Mouse (Mus musculus) small intestine, adult 2 months (tissue): ENCODE measurements around the gene Kcnj2.

Experiments
- CTCF ChIP-seq: fragments of 200-500 bp; IDR thresholded peaks from 2 replicates; pipeline ENCODE4 v1.5.1; 2012; ENCODE audit warnings: low read depth, mild to moderate bottlenecking, control low read depth, inconsistent platforms, low read length, moderate library complexity, mixed read lengths; ENCODE audit not compliant: insufficient replicate concordance, insufficient read length; ENCODE audit errors: extremely low read depth
- POLR2A ChIP-seq: fragments of 200-500 bp; IDR thresholded peaks from 2 replicates; pipeline ENCODE4 v1.6.1; 2012; ENCODE audit warnings: low read depth, mild to moderate bottlenecking, control low read depth, inconsistent platforms, low read length, moderate library complexity

DNA sequence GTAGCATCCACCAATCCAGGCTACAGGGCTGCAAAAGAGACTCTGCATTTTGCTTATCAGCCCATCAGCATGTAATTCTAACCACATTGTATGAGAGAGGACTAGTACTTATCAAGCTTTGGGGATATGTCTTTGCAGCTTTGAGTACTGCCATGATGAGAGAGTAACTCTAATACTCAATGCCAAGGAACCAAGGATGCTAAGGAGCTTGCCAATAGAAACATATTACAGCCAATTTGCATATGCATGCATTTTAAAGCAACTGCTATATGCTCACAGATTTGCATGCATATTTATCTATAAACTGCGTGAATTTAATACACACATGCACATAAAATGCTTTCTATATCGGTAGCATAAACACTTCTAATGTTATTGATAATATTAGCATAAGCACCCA is 34.2 kb downstream of the Kcnj2 start:
- no peak for TF ChIP-seq POLR2A
- TF ChIP-seq CTCF: no peak
